Comparison of ENCODE assay signal across 21 mouse cellular contexts in genomic region chr2:144173358-144174106, GRCm38 (mm10).
DNase-seq lines count a peak whose midpoint lies in the region; ATAC-seq lines count a peak whose summit lies in the region.
"Had no signal": no experiment of that assay in that cellular context is flagged by ENCODE, and none has a peak within 500 bp of the region (broad histone marks: within the 10 kb centered on the region; RNA-seq: fewer than 3 reads in every experiment).

No protein-coding gene starts in this region.

- no peak overlapping the region for H3K9ac ChIP-seq in hindbrain, embryonic 12.5 days
- H3K9ac ChIP-seq in midbrain, embryonic 11.5 days (ENCODE audit: low read length) = no peak overlapping the region
- H3K9ac ChIP-seq in midbrain, embryonic 15.5 days = no peak overlapping the region

- WGBS in hindbrain, embryonic 12.5 days = 81% methylated on average over 8 of the region's 8 CpGs
- WGBS in hindbrain, embryonic 10.5 days = 82% methylated on average over 8 of the region's 8 CpGs
- 86% methylated on average over 8 of the region's 8 CpGs for WGBS in midbrain, embryonic 11.5 days
- 86% methylated on average over 8 of the region's 8 CpGs for WGBS in midbrain, embryonic 15.5 days
- 91% methylated on average over 8 of the region's 8 CpGs for WGBS in limb, embryonic 10.5 days

- no peaks in the 10 kb centered on the region for H3K27me3 ChIP-seq in hindbrain, embryonic 12.5 days
- H3K27me3 ChIP-seq in hindbrain, embryonic 10.5 days (ENCODE audit: insufficient read depth, poor library complexity, severe bottlenecking) = no peaks in the 10 kb centered on the region
- no peaks in the 10 kb centered on the region for H3K27me3 ChIP-seq in midbrain, embryonic 11.5 days (ENCODE audit: control insufficient read depth, insufficient read depth, low read length)
- H3K27me3 ChIP-seq in midbrain, embryonic 15.5 days (replicated peaks) = no peaks in the 10 kb centered on the region
- H3K27me3 ChIP-seq in megakaryocyte, embryonic 14.5 days (replicated peaks) = no peaks in the 10 kb centered on the region
- H3K27me3 ChIP-seq in limb, embryonic 10.5 days (ENCODE audit: low read depth, poor library complexity, severe bottlenecking) = no peaks in the 10 kb centered on the region
- H3K27me3 ChIP-seq: kidney, embryonic 15.5 days; limb, embryonic 13.5 days had no signal

- H3K4me3 ChIP-seq in hindbrain, embryonic 12.5 days = no peak overlapping the region
- H3K4me3 ChIP-seq in hindbrain, embryonic 10.5 days = no peak overlapping the region
- no peak overlapping the region for H3K4me3 ChIP-seq in midbrain, embryonic 11.5 days (ENCODE audit: low read depth, low read length)
- no peak overlapping the region for H3K4me3 ChIP-seq in midbrain, embryonic 15.5 days
- H3K4me3 ChIP-seq in megakaryocyte, embryonic 14.5 days (replicated peaks) = peak overlapping the region; percentile 67
- H3K4me3 ChIP-seq in limb, embryonic 10.5 days = no peak overlapping the region

- H3K27ac ChIP-seq in hindbrain, embryonic 12.5 days = no peak overlapping the region
- H3K27ac ChIP-seq in hindbrain, embryonic 10.5 days = no peak overlapping the region
- no peak overlapping the region for H3K27ac ChIP-seq in midbrain, embryonic 11.5 days (ENCODE audit: low read depth, low read length)
- H3K27ac ChIP-seq in midbrain, embryonic 15.5 days = no peak overlapping the region
- no peak overlapping the region for H3K27ac ChIP-seq in limb, embryonic 10.5 days
- H3K27ac ChIP-seq: kidney, embryonic 15.5 days; limb, embryonic 13.5 days had no signal

- no peaks in the 10 kb centered on the region for H3K9me3 ChIP-seq in hindbrain, embryonic 12.5 days (replicated peaks)
- H3K9me3 ChIP-seq in hindbrain, embryonic 10.5 days = no peaks in the 10 kb centered on the region
- no peaks in the 10 kb centered on the region for H3K9me3 ChIP-seq in midbrain, embryonic 11.5 days (ENCODE audit: control insufficient read depth, low read length)
- H3K9me3 ChIP-seq in midbrain, embryonic 15.5 days = no peaks in the 10 kb centered on the region
- no peaks in the 10 kb centered on the region for H3K9me3 ChIP-seq in megakaryocyte, embryonic 14.5 days
- H3K9me3 ChIP-seq in limb, embryonic 10.5 days (replicated peaks) = no peaks in the 10 kb centered on the region
- H3K9me3 ChIP-seq: heart, embryonic 10.5 days; kidney, embryonic 15.5 days; limb, embryonic 13.5 days had no signal

- no peaks in the 10 kb centered on the region for H3K36me3 ChIP-seq in hindbrain, embryonic 12.5 days
- no peaks in the 10 kb centered on the region for H3K36me3 ChIP-seq in hindbrain, embryonic 10.5 days
- no peaks in the 10 kb centered on the region for H3K36me3 ChIP-seq in midbrain, embryonic 11.5 days (ENCODE audit: control insufficient read depth, insufficient read depth, low read length)
- H3K36me3 ChIP-seq in midbrain, embryonic 15.5 days (replicated peaks) = no peaks in the 10 kb centered on the region
- H3K36me3 ChIP-seq in megakaryocyte, embryonic 14.5 days (replicated peaks; ENCODE audit: low read length) = no peaks in the 10 kb centered on the region
- no peaks in the 10 kb centered on the region for H3K36me3 ChIP-seq in limb, embryonic 10.5 days
- H3K36me3 ChIP-seq: heart, embryonic 10.5 days; kidney, embryonic 15.5 days; limb, embryonic 13.5 days had no signal

- H3K4me1 ChIP-seq in hindbrain, embryonic 12.5 days = 0 out of 2 replicates have a peak, but pooled peaks cover 3% of the 10 kb centered on the region
- H3K4me1 ChIP-seq in hindbrain, embryonic 10.5 days (replicated peaks) = peaks cover 15% of the 10 kb centered on the region
- peaks cover 2% of the 10 kb centered on the region; the same call in 1 of the 2 replicates for H3K4me1 ChIP-seq in midbrain, embryonic 11.5 days (ENCODE audit: control insufficient read depth, insufficient read depth, low read length)
- H3K4me1 ChIP-seq in midbrain, embryonic 15.5 days = no peaks in the 10 kb centered on the region
- peaks cover 84% of the 10 kb centered on the region for H3K4me1 ChIP-seq in megakaryocyte, embryonic 14.5 days
- H3K4me1 ChIP-seq in limb, embryonic 10.5 days = peaks cover 17% of the 10 kb centered on the region

- no peak for DNase-seq in hindbrain, embryonic 10.5 days (ENCODE audit: low spot score)
- peak; percentile 26 for DNase-seq in midbrain, embryonic 11.5 days (ENCODE audit: low spot score, missing footprints)
- no peak for DNase-seq in spleen, adult 12 weeks (ENCODE audit: low spot score)
- no peak for DNase-seq in limb, embryonic 10.5 days (ENCODE audit: low spot score)
- DNase-seq in cerebellum, postnatal 36 days = no peak
- DNase-seq: cerebellum, adult 11 months; cerebellum, postnatal 14 days; gastrocnemius, adult 2 months; heart, postnatal 4 days; kidney, postnatal 4 days; lung, adult 18-20 months; lung, postnatal 14 days; thymus, adult 2 months; thymus, postnatal 4 days had no signal

- no peak overlapping the region for H3K4me2 ChIP-seq in hindbrain, embryonic 12.5 days (replicated peaks)
- H3K4me2 ChIP-seq in midbrain, embryonic 11.5 days = no peak overlapping the region
- H3K4me2 ChIP-seq in midbrain, embryonic 15.5 days = no peak overlapping the region

- 0 out of 2 replicates have a peak, but pooled peaks have one; percentile 2 for ATAC-seq in hindbrain, embryonic 12.5 days (ENCODE audit: low FRiP score)
- no peak for ATAC-seq in midbrain, embryonic 11.5 days (ENCODE audit: low FRiP score)
- no peak for ATAC-seq in midbrain, embryonic 15.5 days (replicated peaks)
- ATAC-seq: intestine, postnatal 0 days had no signal
